Mouse (Mus musculus): ENCODE measurements at regions not wholly inside any gene's neighbourhood (a gene's known extent, or its start where the extent isn't known, plus 50 kb on each side); places are given as distances from the start of the nearest gene placed in this dataset.

DNA sequence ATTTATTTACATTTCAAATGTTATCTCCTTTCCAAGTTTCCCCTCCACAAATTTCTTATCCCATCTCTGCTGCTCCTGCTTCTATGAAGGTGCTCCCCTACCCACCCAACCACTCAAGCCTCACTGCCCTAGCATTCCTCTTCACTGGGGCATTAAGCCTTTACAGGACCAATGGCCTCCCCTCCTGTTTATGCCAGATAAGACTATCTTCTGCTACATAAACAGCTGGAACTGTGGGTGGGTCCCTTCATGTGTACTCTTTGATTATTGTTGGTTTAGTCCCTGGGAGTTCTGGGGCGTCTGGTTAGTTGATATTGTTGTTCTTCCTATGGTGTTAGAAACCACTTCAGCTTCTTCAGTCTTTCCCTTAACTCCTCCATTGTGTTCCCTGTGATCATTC, 1164.1 kb upstream of the Got2 start:
- DNase-seq = no peak

DNA sequence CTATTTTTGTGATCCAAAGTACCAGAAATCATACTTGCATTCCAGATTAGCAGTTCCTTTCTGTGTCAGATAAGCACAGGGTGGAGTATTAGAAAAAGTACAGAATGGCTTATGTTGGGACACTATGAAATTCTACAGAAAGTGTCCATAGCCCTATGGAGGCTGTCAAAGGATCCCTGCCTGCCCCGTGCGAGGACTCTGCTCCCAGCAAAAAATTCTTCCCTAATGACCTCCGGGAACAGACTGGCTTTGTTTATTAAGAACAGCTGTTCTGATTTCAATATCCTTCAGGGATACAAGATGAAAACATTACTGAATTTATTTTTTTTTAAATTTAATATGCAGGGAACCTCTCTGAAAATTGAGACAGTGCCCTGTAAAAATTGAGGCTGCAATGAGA, 1151.4 kb upstream of the Got2 start:
- DNase-seq = no peak

DNA sequence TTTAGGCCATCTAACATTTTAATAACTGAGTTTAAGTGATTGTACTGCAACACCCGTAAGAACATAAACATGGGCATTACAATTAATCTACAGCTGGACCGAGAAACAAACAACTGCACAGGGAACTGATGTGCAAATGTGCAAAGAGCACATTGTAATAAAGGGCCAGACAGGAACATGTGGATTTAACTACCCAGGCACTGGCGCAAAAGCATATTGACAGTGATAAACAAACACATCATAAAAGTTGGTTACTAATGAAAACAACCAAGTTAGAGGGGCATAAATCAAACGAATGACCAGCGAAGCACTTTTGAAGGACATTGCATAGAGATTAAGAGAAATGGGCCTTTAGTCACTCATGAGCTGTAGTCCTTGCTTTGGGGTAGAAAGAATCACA, 1150.5 kb upstream of the Got2 start:
- DNase-seq = no peak

DNA sequence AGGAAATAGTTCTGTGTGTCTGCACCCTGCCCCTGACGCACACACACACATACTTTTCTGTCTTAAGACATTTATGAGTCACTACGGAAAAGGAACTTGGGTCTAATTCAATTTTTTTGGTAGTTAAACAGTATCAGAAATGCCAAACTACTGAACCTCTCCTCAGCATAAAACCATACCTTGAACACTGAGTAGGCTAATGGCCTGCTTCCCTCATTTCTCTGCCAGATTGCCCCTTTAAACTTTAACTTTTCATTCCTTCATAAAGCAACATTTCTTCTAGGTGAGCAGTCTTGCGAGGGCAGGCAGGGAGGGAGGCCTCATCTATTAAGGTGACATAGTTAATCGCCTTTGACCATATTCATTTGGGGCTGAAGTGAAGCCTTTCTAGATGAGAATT, 1143.8 kb upstream of the Got2 start:
- no peak for DNase-seq

DNA sequence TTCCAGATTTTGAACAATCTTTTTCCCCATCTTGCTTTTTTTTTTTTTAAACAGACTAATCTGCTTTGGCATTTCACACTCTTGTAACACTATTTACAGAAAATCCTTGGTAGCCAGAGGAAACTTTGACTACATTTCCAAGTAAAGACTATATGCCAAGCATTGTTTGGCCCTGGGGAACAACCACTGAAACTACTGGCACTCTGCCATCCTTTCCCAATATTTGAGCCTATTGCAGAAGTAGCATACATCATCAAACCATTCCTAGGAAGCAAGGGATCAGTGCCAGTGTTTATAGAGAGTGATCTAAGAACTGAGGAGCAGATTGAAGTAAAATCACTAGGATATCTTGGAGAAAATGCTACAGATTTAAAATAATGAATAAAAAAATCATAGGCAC, 1127.2 kb upstream of the Got2 start:
- no peak for DNase-seq

DNA sequence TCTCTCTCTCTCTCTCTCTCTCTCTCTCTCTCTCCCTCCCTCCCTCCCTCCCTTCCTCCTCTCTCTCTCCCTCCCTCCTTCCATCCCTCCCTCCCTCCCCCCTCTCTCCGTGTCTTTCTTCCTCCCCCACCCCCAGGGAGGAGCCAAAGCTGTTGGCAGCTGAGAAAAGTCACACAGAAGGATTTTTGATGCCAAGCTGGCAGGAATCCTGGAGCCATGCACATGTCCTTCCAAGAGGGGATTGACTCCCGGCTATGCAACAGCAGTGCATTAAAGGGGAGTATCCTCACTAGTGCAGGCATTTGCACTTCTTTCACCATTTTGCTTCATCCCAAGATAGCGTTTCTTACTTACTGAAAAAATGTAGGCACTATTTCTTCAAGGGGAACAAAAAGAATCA, 1115.8 kb upstream of the Got2 start:
- peak; percentile 13 for DNase-seq

DNA sequence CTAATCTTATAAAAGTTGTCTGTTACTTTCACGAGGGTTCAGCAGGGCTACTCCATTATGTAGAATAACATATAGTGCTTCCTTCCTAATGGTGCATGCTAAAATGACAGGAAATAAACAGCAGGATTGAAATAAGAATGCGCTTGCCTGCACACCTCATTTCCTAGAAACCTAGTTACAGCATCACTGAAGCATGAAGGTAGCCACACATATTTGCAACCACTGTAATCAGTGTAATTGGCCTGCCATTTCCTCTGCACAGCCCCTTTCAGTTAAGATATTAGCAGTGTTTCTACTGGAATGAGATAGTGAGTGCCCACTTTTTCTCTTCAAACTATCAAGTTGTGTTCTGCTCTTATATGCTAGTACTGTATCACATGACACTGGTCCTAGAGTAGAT, 1094.8 kb upstream of the Got2 start:
- no peak for DNase-seq

Measured in adrenal gland, postnatal 25 days (tissue).